Mouse (Mus musculus): ENCODE data around the gene Kcnip1. TPM values are rescaled to one million over a fixed set of nuclear protein-coding genes. Genes with fewer than 3 reads are reported as not detected.

Kcnip1 gene
- polyA plus RNA-seq, 1 experiment from 2014 or later = 4.3 TPM

GRCm38 (mm10) chr11:33975121-33975520 lies 17.8 kb downstream of the Kcnip1 start:
- H3K27ac ChIP-seq = no peak overlapping the region
- no peak overlapping the region for H3K4me2 ChIP-seq
- H3K27me3 ChIP-seq = peaks cover 4% of the 10 kb centered on the region; the same call in 1 of the 2 replicates
- no peak overlapping the region for H3K9ac ChIP-seq
- no peaks in the 10 kb centered on the region for H3K36me3 ChIP-seq
- H3K4me3 ChIP-seq = no peak overlapping the region
- H3K9me3 ChIP-seq = no peaks in the 10 kb centered on the region
- 86% methylated on average over 2 of the region's 2 CpGs for WGBS
- no peaks in the 10 kb centered on the region for H3K4me1 ChIP-seq
- ATAC-seq (ENCODE audit: insufficient number of reproducible peaks, insufficient read depth, low FRiP score, low TSS enrichment, low read depth) = no peak

- 75% methylated on average over 14 of the region's 14 CpGs for WGBS
- H3K27me3 ChIP-seq = peaks cover 4% of the 10 kb centered on the region; the same call in 1 of the 2 replicates
Observed at GRCm38 (mm10) chr11:33974341-33975040, 18.5 kb downstream of the Kcnip1 start.

GRCm38 (mm10) chr11:33972114-33972513 lies 20.8 kb downstream of the Kcnip1 start:
- no peaks in the 10 kb centered on the region for H3K9me3 ChIP-seq
- no peak overlapping the region for H3K4me2 ChIP-seq
- no peak overlapping the region for H3K27ac ChIP-seq
- no peak for ATAC-seq (ENCODE audit: insufficient number of reproducible peaks, insufficient read depth, low FRiP score, low TSS enrichment, low read depth)
- H3K9ac ChIP-seq = no peak overlapping the region
- 0 out of 2 replicates have a peak, but pooled peaks cover 13% of the 10 kb centered on the region for H3K4me1 ChIP-seq
- no peaks in the 10 kb centered on the region for H3K36me3 ChIP-seq
- no peak overlapping the region for H3K4me3 ChIP-seq
- WGBS = 75% methylated on average over 7 of the region's 7 CpGs
- peaks cover 4% of the 10 kb centered on the region; the same call in 1 of the 2 replicates for H3K27me3 ChIP-seq

More at GRCm38 (mm10) chr11:33974341-33975040, 18.5 kb downstream of the Kcnip1 start:
- H3K4me1 ChIP-seq = 0 out of 2 replicates have a peak, but pooled peaks cover 6% of the 10 kb centered on the region
- no peak overlapping the region for H3K27ac ChIP-seq
- no peak overlapping the region for H3K9ac ChIP-seq
- H3K4me3 ChIP-seq = no peak overlapping the region
- no peak for ATAC-seq (ENCODE audit: insufficient number of reproducible peaks, insufficient read depth, low FRiP score, low TSS enrichment, low read depth)
- H3K4me2 ChIP-seq = no peak overlapping the region
- H3K9me3 ChIP-seq = no peaks in the 10 kb centered on the region
- no peaks in the 10 kb centered on the region for H3K36me3 ChIP-seq

GRCm38 (mm10) chr11:33969199-33969598 lies 23.8 kb downstream of the Kcnip1 start:
- peak overlapping the region; percentile 30; the same call in 1 of the 2 replicates for H3K27ac ChIP-seq
- ATAC-seq (ENCODE audit: insufficient number of reproducible peaks, insufficient read depth, low FRiP score, low TSS enrichment, low read depth) = no peak
- whole genome bisulfite sequencing = 55% methylated on average over 3 of the region's 3 CpGs
- peaks cover 4% of the 10 kb centered on the region; the same call in 1 of the 2 replicates for H3K27me3 ChIP-seq
- no peaks in the 10 kb centered on the region for H3K36me3 ChIP-seq
- no peak overlapping the region for H3K4me2 ChIP-seq
- H3K9ac ChIP-seq = no peak overlapping the region
- H3K9me3 ChIP-seq = no peaks in the 10 kb centered on the region
- no peak overlapping the region for H3K4me3 ChIP-seq
- 0 out of 2 replicates have a peak, but pooled peaks cover 13% of the 10 kb centered on the region for H3K4me1 ChIP-seq

- Histone ChIP-seq H3K9me3 (no peaks in the 10 kb centered on the region), H3K4me1 (0 out of 2 replicates have a peak, but pooled peaks cover 13% of the 10 kb centered on the region), H3K27me3 (peaks cover 4% of the 10 kb centered on the region; the same call in 1 of the 2 replicates), H3K4me2 (no peak overlapping the region), H3K27ac (no peak overlapping the region), H3K36me3 (no peaks in the 10 kb centered on the region), H3K9ac (no peak overlapping the region), H3K4me3 (no peak overlapping the region)
- 73% methylated on average over 4 of the region's 4 CpGs for WGBS
- ATAC-seq (ENCODE audit: insufficient number of reproducible peaks, insufficient read depth, low FRiP score, low TSS enrichment, low read depth) = no peak
Observed at GRCm38 (mm10) chr11:33967708-33968107, 25.2 kb downstream of the Kcnip1 start.

GRCm38 (mm10) chr11:33965380-33965779 lies 27.6 kb downstream of the Kcnip1 start:
- H3K27ac ChIP-seq = no peak overlapping the region
- no peak overlapping the region for H3K4me2 ChIP-seq
- no peaks in the 10 kb centered on the region for H3K9me3 ChIP-seq
- 54% methylated on average over 2 of the region's 2 CpGs for WGBS
- H3K4me1 ChIP-seq = 0 out of 2 replicates have a peak, but pooled peaks cover 13% of the 10 kb centered on the region
- H3K36me3 ChIP-seq = no peaks in the 10 kb centered on the region
- H3K4me3 ChIP-seq = no peak overlapping the region
- H3K27me3 ChIP-seq = no peaks in the 10 kb centered on the region
- H3K9ac ChIP-seq = no peak overlapping the region
- ATAC-seq (ENCODE audit: insufficient number of reproducible peaks, insufficient read depth, low FRiP score, low TSS enrichment, low read depth) = no peak

GRCm38 (mm10) chr11:33962688-33963407 lies 30.1 kb downstream of the Kcnip1 start, which contains the start of gene Kcnmb1:
TSS of gene Kcnmb1 (plus strand) at chr11:33963013.
- Histone ChIP-seq H3K36me3 (no peaks in the 10 kb centered on the region), H3K27ac (no peak within 1 kb of the TSS), H3K4me1 (no peaks in the 10 kb centered on the region), H3K4me3 (no peak within 1 kb of the TSS), H3K9me3 (no peaks in the 10 kb centered on the region), H3K27me3 (no peaks in the 10 kb centered on the region), H3K9ac (no peak within 1 kb of the TSS), H3K4me2 (no peak within 1 kb of the TSS)
- 32% methylated on average over 6 of the region's 6 CpGs for WGBS
- ATAC-seq (ENCODE audit: insufficient number of reproducible peaks, insufficient read depth, low FRiP score, low TSS enrichment, low read depth) = no peak

GRCm38 (mm10) chr11:33962178-33962577 lies 30.8 kb downstream of the Kcnip1 start:
- Histone ChIP-seq H3K4me3 (no peak overlapping the region), H3K9me3 (no peaks in the 10 kb centered on the region), H3K27ac (no peak overlapping the region), H3K9ac (no peak overlapping the region), H3K27me3 (no peaks in the 10 kb centered on the region), H3K4me2 (no peak overlapping the region), H3K4me1 (no peaks in the 10 kb centered on the region), H3K36me3 (no peaks in the 10 kb centered on the region)
- 32% methylated on average over 7 of the region's 7 CpGs for WGBS
- ATAC-seq (ENCODE audit: insufficient number of reproducible peaks, insufficient read depth, low FRiP score, low TSS enrichment, low read depth) = no peak

- Histone ChIP-seq H3K9me3 (no peaks in the 10 kb centered on the region), H3K36me3 (no peaks in the 10 kb centered on the region), H3K27me3 (no peaks in the 10 kb centered on the region), H3K4me2 (no peak overlapping the region), H3K27ac (no peak overlapping the region), H3K4me3 (no peak overlapping the region), H3K9ac (no peak overlapping the region), H3K4me1 (no peaks in the 10 kb centered on the region)
- no peak for ATAC-seq (ENCODE audit: insufficient number of reproducible peaks, insufficient read depth, low FRiP score, low TSS enrichment, low read depth)
- 86% methylated on average over 8 of the region's 8 CpGs for WGBS
Observed at GRCm38 (mm10) chr11:33958713-33959112, 34.2 kb downstream of the Kcnip1 start.

GRCm38 (mm10) chr11:33957595-33957994 lies 35.4 kb downstream of the Kcnip1 start:
- Histone ChIP-seq H3K9me3 (no peaks in the 10 kb centered on the region), H3K27me3 (no peaks in the 10 kb centered on the region), H3K4me1 (no peaks in the 10 kb centered on the region), H3K27ac (no peak overlapping the region), H3K4me3 (no peak overlapping the region), H3K9ac (no peak overlapping the region), H3K4me2 (no peak overlapping the region), H3K36me3 (no peaks in the 10 kb centered on the region)
- ATAC-seq (ENCODE audit: insufficient number of reproducible peaks, insufficient read depth, low FRiP score, low TSS enrichment, low read depth) = no peak
- WGBS = 83% methylated on average over 6 of the region's 6 CpGs

- 77% methylated on average over 5 of the region's 5 CpGs for WGBS
- Histone ChIP-seq H3K27ac (no peak overlapping the region), H3K4me3 (no peak overlapping the region), H3K4me1 (no peaks in the 10 kb centered on the region), H3K36me3 (no peaks in the 10 kb centered on the region), H3K27me3 (no peaks in the 10 kb centered on the region), H3K9me3 (no peaks in the 10 kb centered on the region), H3K4me2 (no peak overlapping the region), H3K9ac (no peak overlapping the region)
- no peak for ATAC-seq (ENCODE audit: insufficient number of reproducible peaks, insufficient read depth, low FRiP score, low TSS enrichment, low read depth)
Observed at GRCm38 (mm10) chr11:33956623-33957022, 36.3 kb downstream of the Kcnip1 start.

- no peaks in the 10 kb centered on the region for H3K36me3 ChIP-seq
- H3K9ac ChIP-seq = no peak overlapping the region
- H3K4me3 ChIP-seq = no peak overlapping the region
- H3K9me3 ChIP-seq = no peaks in the 10 kb centered on the region
- H3K4me1 ChIP-seq = no peaks in the 10 kb centered on the region
- no peak overlapping the region for H3K4me2 ChIP-seq
- WGBS = 60% methylated on average over 4 of the region's 4 CpGs
- H3K27me3 ChIP-seq = no peaks in the 10 kb centered on the region
- no peak for ATAC-seq (ENCODE audit: insufficient number of reproducible peaks, insufficient read depth, low FRiP score, low TSS enrichment, low read depth)
- H3K27ac ChIP-seq = no peak overlapping the region
Observed at GRCm38 (mm10) chr11:33955982-33956381, 37.0 kb downstream of the Kcnip1 start.
